Mouse (Mus musculus) MEL (cell line): ENCODE measurements at regions not wholly inside any gene's neighbourhood (a gene's known extent, or its start where the extent isn't known, plus 50 kb on each side); places are given as distances from the start of the nearest gene placed in this dataset.

Source experiments
- BHLHE40 ChIP-seq: IDR thresholded peaks from 2 replicates; pipeline ENCODE4 v1.6.1; 2012; ENCODE audit warnings: low read depth, mild to moderate bottlenecking, inconsistent platforms, low read length, improper control_type of control experiment, borderline replicate concordance
- CTCF ChIP-seq, 3 experiments: IDR thresholded peaks in 2 of 3; conservative IDR thresholded peaks in 1 of 3; 2 replicates each; pipeline ENCODE4 v1.5.1; 2011 to 2012; ENCODE audit warnings: low read length in 3 of 3, low read depth in 2 of 3, mild to moderate bottlenecking in 2 of 3, improper control_type of control experiment in 1 of 3, inconsistent platforms in 1 of 3, mixed read lengths in 1 of 3, moderate library complexity in 1 of 3; ENCODE audit not compliant: control insufficient read depth in 1 of 3, insufficient read depth in 1 of 3, poor library complexity in 1 of 3, severe bottlenecking in 1 of 3
- EP300 ChIP-seq, 2 experiments: IDR thresholded peaks; 2 replicates each; pipeline ENCODE4 v1.6.1; 2011; ENCODE audit warnings: improper control_type of control experiment in 2 of 2, low read length in 2 of 2, low read depth in 1 of 2, mild to moderate bottlenecking in 1 of 2
- GATA1 ChIP-seq: IDR thresholded peaks from 2 replicates; pipeline ENCODE4 v1.6.1; 2011; ENCODE audit warnings: low read depth, low read length, improper control_type of control experiment
- MAX ChIP-seq: IDR thresholded peaks from 2 replicates; pipeline ENCODE4 v1.6.1; 2011; ENCODE audit warnings: low read length, improper control_type of control experiment
- MAZ ChIP-seq: IDR thresholded peaks from 2 replicates; pipeline ENCODE4 v1.6.1; 2012; ENCODE audit warnings: low read depth, mild to moderate bottlenecking, inconsistent platforms, low read length, improper control_type of control experiment
- MEF2A ChIP-seq: IDR thresholded peaks from 2 replicates; pipeline ENCODE4 v1.6.1; 2014; ENCODE audit warnings: low read depth, mild to moderate bottlenecking, inconsistent platforms, low read length, improper control_type of control experiment; ENCODE audit not compliant: poor library complexity, insufficient replicate concordance, severe bottlenecking; ENCODE audit errors: extremely low read depth
- POLR2A ChIP-seq, 2 experiments: IDR thresholded peaks; 2 replicates each; pipeline ENCODE4 v1.6.1; 2011 to 2012; ENCODE audit warnings: low read length in 2 of 2, mild to moderate bottlenecking in 2 of 2, control low read depth in 1 of 2, improper control_type of control experiment in 1 of 2, low read depth in 1 of 2, moderate library complexity in 1 of 2; ENCODE audit not compliant: control insufficient read depth in 1 of 2, insufficient read depth in 1 of 2, poor library complexity in 1 of 2
- POLR2AphosphoS2 ChIP-seq: IDR thresholded peaks from 2 replicates; pipeline ENCODE4 v1.6.1; 2011; ENCODE audit warnings: low read length, improper control_type of control experiment
- POLR2AphosphoS5 ChIP-seq: IDR thresholded peaks from 2 replicates; pipeline ENCODE4 v1.6.1; 2012; ENCODE audit warnings: low read depth, borderline replicate concordance, mild to moderate bottlenecking, inconsistent platforms, low read length, moderate library complexity, mixed read lengths
- SMC3 ChIP-seq: IDR thresholded peaks from 2 replicates; pipeline ENCODE4 v1.6.1; 2011; ENCODE audit warnings: low read depth, low read length, improper control_type of control experiment
- TAL1 ChIP-seq: IDR thresholded peaks from 2 replicates; pipeline ENCODE4 v1.6.1; 2012; ENCODE audit warnings: mild to moderate bottlenecking, inconsistent platforms, low read length, moderate library complexity, mixed read lengths
- ZC3H11A ChIP-seq: IDR thresholded peaks from 2 replicates; pipeline ENCODE4 v1.6.1; 2012; ENCODE audit warnings: low read depth, mild to moderate bottlenecking, inconsistent platforms, low read length, improper control_type of control experiment
- ZNF384 ChIP-seq: IDR thresholded peaks from 2 replicates; pipeline ENCODE4 v1.6.1; 2012; ENCODE audit warnings: low read depth, mild to moderate bottlenecking, inconsistent platforms, low read length, improper control_type of control experiment

DNA sequence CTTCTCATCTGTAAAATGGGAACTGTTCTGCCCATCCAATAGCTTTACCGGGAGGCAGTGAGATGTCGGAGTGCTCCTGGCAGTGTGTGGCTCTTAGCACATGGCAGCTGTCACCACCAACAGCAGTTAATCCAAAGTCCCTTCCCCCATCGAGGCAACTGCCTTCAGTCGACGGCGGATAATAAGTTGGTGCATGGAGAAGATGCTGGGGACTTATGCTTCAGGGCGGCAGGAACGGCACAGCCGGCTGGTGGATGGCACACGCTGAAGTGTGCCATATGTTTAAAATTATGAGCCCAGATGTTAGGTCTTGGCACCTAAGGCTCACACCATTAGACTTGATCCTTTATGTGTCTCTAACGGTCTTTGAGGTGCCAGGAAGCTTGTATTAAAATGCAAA lies 183.5 kb downstream of the Wdr11 start:
- TF ChIP-seq POLR2A (IDR thresholded peaks at IDR 0.05; ENCODE audit: control insufficient read depth in 1 of 2, insufficient read depth in 1 of 2, low read depth in 1 of 2, low read length in 2 of 2, poor library complexity in 1 of 2) (no peak), MAZ (no peak), MAX (no peak), TAL1 (no peak), ZC3H11A (no peak), SMC3 (no peak), POLR2AphosphoS2 (no peak), CTCF (IDR thresholded peaks at IDR 0.05 in 2 of 3, conservative IDR thresholded peaks at IDR 0.05 in 1 of 3; ENCODE audit: control insufficient read depth in 1 of 3, insufficient read depth in 1 of 3, low read depth in 2 of 3, low read length in 3 of 3, poor library complexity in 1 of 3, severe bottlenecking in 1 of 3) (no peak), ZNF384 (no peak), POLR2AphosphoS5 (no peak), EP300 (IDR thresholded peaks at IDR 0.05; ENCODE audit: low read depth in 1 of 2, low read length in 2 of 2) (no peak), BHLHE40 (no peak), MEF2A (no peak), GATA1 (no peak)
